Mouse (Mus musculus) limb, embryonic 15.5 days (tissue): Measurements from ENCODE around the gene Sh3pxd2a. TPM values are rescaled to one million over a fixed set of nuclear protein-coding genes. Genes with fewer than 3 reads are reported as not detected.

Experiments
- ATAC-seq: fragments of 200-750 bp; cut with Nextera tagmentation; 2 replicates; pipeline ENCODE4 v1.8.0; 2017; ENCODE audit warnings: low read depth, moderate TSS enrichment; ENCODE audit not compliant: insufficient number of reproducible peaks, low FRiP score, low TSS enrichment
- H3K27ac ChIP-seq: fragments of 300-500 bp; sonication (generic); 2 replicates; pipeline ENCODE4 v1.5.1; 2015; ENCODE audit warnings: moderate library complexity, mild to moderate bottlenecking, inconsistent platforms
- H3K27me3 ChIP-seq: fragments of 300-500 bp; sonication (generic); 2 replicates; pipeline ENCODE4 v1.6.1; 2015; ENCODE audit warnings: inconsistent platforms
- H3K36me3 ChIP-seq: fragments of 300-500 bp; sonication (generic); 2 replicates; pipeline ENCODE4 v1.6.1; 2015; ENCODE audit warnings: inconsistent platforms
- H3K4me1 ChIP-seq: fragments of 300-500 bp; sonication (generic); 2 replicates; pipeline ENCODE4 v1.6.1; 2015; ENCODE audit warnings: inconsistent platforms
- H3K4me2 ChIP-seq: fragments of 300-500 bp; sonication (generic); 2 replicates; pipeline ENCODE4 v1.6.1; 2015; ENCODE audit warnings: mild to moderate bottlenecking, inconsistent platforms
- H3K4me3 ChIP-seq: fragments of 300-500 bp; sonication (generic); 2 replicates; pipeline ENCODE4 v1.5.1; 2015; ENCODE audit warnings: mild to moderate bottlenecking, inconsistent platforms
- H3K9ac ChIP-seq: fragments of 300-500 bp; sonication (generic); 2 replicates; pipeline ENCODE4 v1.6.1; 2015; ENCODE audit warnings: inconsistent platforms
- H3K9me3 ChIP-seq: fragments of 300-500 bp; sonication (generic); 2 replicates; pipeline ENCODE4 v1.6.1; 2016; ENCODE audit warnings: inconsistent platforms
- WGBS: fragments of 180-500 bp; shearing (Covaris S2); methylation state at CpG from one replicate; pipeline ENCODE4 v1.1.7; 2015; 5-methylcytosine and 5-hydroxymethylcytosine counted together
- polyA plus RNA-seq: library from polyadenylated mRNA; unstranded; fragments of >200 nt; fragmentation: Nextera tagmentation; extraction: Ambion mirVana; gene quantifications from 2 replicates; pipeline ENCODE4 v1.2.1, GENCODE M21; 2015

The Sh3pxd2a gene
- polyA plus RNA-seq, 1 experiment from 2014 or later: 12.4 TPM

DNA sequence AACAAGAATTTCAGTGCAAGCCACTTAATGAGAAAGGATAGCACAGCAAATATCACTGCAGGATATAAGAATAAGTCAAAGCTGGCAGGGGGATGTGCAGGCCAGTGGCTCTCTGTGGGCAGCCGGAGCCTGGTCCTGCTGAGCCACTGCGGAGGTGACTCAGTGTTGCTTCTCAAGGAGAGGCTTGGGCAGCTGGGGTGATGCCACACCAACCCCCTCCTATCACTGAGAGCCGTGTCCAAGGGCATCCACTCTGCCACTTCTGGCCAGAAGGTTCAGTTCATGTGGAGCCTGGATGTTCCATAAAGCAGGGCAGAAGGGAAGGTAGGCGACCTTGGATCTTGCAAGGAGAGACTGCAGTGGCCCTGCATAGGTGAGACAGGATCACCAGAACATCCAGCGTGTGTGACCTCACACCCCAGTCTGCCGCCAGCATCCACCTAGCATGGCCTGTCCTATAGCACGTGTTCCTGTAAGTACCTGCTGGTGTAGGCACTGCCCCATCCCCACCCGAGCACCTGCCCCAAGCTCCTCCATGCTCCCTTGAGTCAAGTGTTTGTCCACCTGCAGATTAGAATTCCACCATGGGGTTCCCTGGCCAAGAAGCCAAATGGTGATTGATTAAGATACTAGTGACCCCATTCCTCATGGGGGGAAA is 89.2 kb downstream of the Sh3pxd2a start:
- Histone ChIP-seq H3K4me3 (no peak overlapping the region), H3K36me3 (no peaks in the 10 kb centered on the region), H3K9ac (no peak overlapping the region), H3K27me3 (no peaks in the 10 kb centered on the region), H3K4me2 (no peak overlapping the region), H3K27ac (no peak overlapping the region), H3K4me1 (peaks cover 29% of the 10 kb centered on the region), H3K9me3 (no peaks in the 10 kb centered on the region)
- ATAC-seq: no peak
- 92% methylated on average over 8 of the region's 8 CpGs for WGBS

DNA sequence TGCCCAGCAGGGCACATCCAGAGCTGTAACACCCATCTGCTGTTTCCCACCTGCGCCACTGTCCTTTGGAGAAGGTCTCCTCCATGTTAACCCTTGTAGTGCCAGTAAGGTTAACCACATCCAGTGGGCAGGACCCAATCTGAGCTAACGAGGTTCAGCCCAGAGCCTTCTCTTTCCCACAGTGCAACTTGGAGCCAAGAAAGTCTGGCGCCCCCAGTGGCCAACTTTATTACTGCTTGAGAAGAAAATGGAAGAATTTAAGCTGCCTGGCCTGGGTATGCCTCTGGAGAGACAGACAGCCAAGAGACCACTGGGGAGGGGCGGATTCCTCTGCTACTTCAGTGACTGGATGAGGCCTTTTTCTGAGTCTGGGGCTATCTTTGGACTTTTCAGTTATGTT is 89.8 kb downstream of the Sh3pxd2a start:
- WGBS: 51% methylated on average over 4 of the region's 4 CpGs
- no peak for ATAC-seq
- no peak overlapping the region for H3K4me3 ChIP-seq

DNA sequence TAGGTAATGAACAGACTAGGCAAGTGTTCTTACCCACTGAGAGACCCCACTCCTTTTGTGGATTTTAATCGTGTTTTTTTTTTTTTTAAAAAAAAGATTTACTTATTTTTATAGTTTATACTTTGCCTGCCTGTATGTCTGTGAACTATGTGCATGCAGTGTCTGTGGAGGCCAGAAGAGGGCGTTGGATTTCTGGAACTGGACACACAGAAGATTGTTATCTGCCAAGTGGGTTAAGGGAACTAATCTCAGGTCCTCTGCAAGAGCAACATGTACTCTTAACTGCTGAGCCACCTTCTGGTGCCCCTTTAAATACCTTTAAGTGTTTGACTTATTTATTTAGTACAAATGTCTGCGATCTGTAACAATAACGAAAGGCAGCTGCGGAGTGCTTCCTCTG is 92.2 kb downstream of the Sh3pxd2a start:
- H3K36me3 ChIP-seq: no peaks in the 10 kb centered on the region
- no peaks in the 10 kb centered on the region for H3K27me3 ChIP-seq
- no peak overlapping the region for H3K4me3 ChIP-seq
- ATAC-seq: no peak
- WGBS: 48% methylated on average over 5 of the region's 5 CpGs
- H3K4me2 ChIP-seq: no peak overlapping the region
- no peaks in the 10 kb centered on the region for H3K9me3 ChIP-seq
- peaks cover 31% of the 10 kb centered on the region for H3K4me1 ChIP-seq
- no peak overlapping the region for H3K9ac ChIP-seq
- H3K27ac ChIP-seq: no peak overlapping the region

More for the DNA sequence above, 89.8 kb downstream of the Sh3pxd2a start:
- Histone ChIP-seq H3K9me3 (no peaks in the 10 kb centered on the region), H3K9ac (no peak overlapping the region), H3K27me3 (no peaks in the 10 kb centered on the region), H3K4me1 (peaks cover 32% of the 10 kb centered on the region), H3K27ac (no peak overlapping the region), H3K36me3 (no peaks in the 10 kb centered on the region), H3K4me2 (no peak overlapping the region)

DNA sequence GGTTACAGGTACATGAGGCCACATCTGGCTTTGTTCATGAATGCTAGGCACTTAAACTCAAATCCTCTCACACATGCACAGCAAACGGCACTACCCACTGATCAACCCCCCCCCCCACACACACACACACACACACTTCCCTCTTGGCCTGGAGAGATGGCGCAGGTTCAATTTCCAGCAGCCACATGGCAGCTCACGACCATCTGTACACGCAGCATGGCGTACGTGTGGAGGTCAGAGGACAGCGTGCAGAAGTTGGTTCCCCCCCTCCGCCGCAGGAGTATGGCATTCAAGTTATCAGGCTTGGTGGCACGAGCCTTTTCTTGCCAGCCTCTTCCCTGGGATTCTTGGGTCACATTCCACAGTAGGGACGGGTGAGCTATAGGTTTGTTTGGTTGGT is 92.7 kb downstream of the Sh3pxd2a start:
- peaks cover 29% of the 10 kb centered on the region for H3K4me1 ChIP-seq
- no peak overlapping the region for H3K4me2 ChIP-seq
- no peaks in the 10 kb centered on the region for H3K27me3 ChIP-seq
- H3K36me3 ChIP-seq: no peaks in the 10 kb centered on the region
- ATAC-seq: no peak
- H3K4me3 ChIP-seq: no peak overlapping the region
- no peaks in the 10 kb centered on the region for H3K9me3 ChIP-seq
- WGBS: 85% methylated on average over 11 of the region's 11 CpGs
- H3K9ac ChIP-seq: no peak overlapping the region
- H3K27ac ChIP-seq: no peak overlapping the region

DNA sequence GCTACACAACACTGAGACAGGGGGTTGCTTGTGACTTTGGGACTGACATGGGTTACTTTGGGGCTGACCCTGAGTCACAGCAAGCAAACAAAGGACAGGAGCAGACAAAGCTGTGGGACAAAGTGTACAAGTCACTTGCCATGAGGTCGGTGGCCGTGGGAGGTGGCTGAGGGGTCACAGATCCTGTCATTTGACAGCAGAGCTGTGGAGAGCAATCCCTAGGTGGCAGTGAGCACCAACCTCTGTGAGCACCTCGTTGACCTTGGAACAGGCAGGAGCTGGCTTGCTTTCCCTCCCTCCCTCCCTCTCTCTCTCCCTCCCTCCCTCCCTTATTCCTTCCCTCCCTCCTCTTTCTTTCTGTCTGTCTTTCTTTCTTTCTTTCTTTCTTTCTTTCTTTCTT is 95.2 kb downstream of the Sh3pxd2a start:
- H3K27ac ChIP-seq: no peak overlapping the region
- WGBS: 54% methylated on average over 3 of the region's 3 CpGs
- no peaks in the 10 kb centered on the region for H3K27me3 ChIP-seq
- H3K9me3 ChIP-seq: no peaks in the 10 kb centered on the region
- no peak for ATAC-seq
- no peak overlapping the region for H3K4me3 ChIP-seq
- no peak overlapping the region for H3K9ac ChIP-seq
- 0 out of 2 replicates have a peak, but pooled peaks cover 2% of the 10 kb centered on the region for H3K36me3 ChIP-seq
- H3K4me2 ChIP-seq: no peak overlapping the region
- peaks cover 15% of the 10 kb centered on the region; the same call in 1 of the 2 replicates for H3K4me1 ChIP-seq

DNA sequence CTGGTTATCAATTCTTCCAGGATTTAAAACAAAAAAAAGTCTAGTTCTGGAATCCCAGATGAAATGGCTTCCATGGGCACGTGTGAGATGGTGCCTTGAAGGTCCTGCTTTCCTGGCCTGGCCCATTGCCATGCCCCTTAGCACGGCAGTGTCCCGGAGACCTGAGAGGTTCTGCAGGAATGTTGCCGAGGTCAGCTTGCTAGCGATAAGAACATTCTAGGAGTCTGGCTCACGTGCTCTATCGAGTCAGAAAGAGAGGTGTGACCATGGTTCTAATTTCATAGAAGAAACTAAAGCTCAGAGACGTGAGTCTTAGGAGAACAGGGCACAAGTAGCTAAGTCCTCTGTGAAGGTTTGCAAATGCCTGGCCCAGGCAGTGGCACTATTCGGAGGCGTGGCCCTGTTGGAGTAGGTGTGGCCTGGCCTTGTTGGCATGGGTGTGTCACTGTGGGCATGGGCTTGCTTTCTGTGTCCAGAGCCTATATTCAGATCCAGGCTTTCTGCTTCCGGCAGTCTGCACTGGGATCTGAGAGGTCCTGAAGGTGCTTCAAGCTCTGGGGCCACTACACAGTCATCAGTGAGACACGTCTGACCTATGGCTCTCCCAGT is 96.8 kb downstream of the Sh3pxd2a start:
- Histone ChIP-seq H3K4me1 (peaks cover 15% of the 10 kb centered on the region; the same call in 1 of the 2 replicates), H3K27ac (no peak overlapping the region), H3K27me3 (no peaks in the 10 kb centered on the region), H3K4me3 (no peak overlapping the region), H3K9ac (no peak overlapping the region), H3K9me3 (no peaks in the 10 kb centered on the region), H3K36me3 (peaks cover 4% of the 10 kb centered on the region; the same call in 1 of the 2 replicates), H3K4me2 (no peak overlapping the region)
- no peak for ATAC-seq
- 77% methylated on average over 12 of the region's 12 CpGs for WGBS

DNA sequence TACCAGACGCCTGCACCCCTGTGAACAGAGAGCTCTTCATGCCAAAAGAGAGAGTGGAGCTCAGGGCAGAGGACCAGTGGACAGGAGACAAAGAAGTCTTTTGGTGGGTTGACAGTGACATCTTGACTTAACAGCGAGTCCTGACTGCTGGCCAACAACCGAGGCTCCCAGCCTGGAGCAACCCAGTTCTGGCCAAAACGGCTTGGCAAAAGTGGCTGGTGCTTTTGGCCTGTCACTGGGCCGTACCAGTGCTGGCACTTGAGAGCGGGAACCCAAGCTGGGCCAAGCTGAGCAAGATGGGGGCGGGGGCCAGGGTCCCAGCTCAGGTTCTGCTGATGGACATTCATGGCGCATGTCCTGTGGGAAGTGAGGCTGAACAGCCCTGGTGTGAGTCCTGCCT is 97.6 kb downstream of the Sh3pxd2a start:
- Histone ChIP-seq H3K27me3 (no peaks in the 10 kb centered on the region), H3K27ac (no peak overlapping the region), H3K4me1 (peaks cover 15% of the 10 kb centered on the region; the same call in 1 of the 2 replicates), H3K9me3 (no peaks in the 10 kb centered on the region), H3K4me3 (no peak overlapping the region), H3K36me3 (peaks cover 4% of the 10 kb centered on the region; the same call in 1 of the 2 replicates), H3K9ac (no peak overlapping the region), H3K4me2 (no peak overlapping the region)
- 89% methylated on average over 8 of the region's 8 CpGs for WGBS
- no peak for ATAC-seq

DNA sequence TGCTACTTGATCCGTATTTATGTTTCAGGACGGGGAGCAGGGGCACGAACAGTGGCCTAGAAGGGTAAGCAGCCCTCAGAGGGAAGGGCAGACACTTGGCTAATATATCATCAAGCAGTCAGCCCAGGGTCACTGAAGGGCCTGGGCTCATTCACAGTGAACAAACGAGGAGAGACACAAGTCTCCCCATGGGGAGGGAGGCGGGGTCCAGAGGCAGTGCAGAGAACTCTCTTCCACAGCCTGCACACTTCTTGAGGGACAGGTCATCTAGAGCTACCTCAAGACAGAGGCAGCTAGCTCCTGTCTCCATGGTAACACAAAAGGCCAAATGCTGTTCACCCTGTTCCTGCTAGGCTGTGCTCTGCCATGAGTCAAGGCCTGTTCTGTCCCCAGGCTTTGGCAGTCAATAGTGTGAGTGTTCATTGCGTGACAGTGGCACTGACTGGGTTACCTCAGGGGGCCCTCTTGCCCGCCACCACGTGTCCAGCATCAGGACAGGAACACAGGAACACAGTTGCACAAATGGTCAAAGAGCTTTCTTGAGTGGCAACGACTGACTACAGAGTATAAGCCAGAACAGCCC is 101.0 kb downstream of the Sh3pxd2a start:
- 68% methylated on average over 9 of the region's 9 CpGs for WGBS
- no peak overlapping the region for H3K4me2 ChIP-seq

DNA sequence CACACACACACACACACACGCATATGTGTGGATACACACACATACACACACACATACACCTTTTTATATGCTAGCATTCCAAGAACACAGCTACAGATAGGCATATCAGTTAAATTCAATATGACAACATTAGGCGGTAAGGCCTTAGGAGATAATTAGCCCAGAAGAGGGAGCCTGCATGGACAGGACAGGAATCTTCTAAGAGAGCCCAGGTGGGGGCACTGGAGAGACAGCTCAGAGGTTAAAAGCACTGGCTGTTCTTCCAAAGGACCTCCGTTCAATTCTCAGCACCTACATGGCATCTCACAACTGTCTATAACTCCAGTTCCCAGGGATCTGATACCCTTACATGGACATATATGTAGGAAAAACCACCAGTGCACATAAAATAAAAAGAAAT is 103.3 kb downstream of the Sh3pxd2a start:
- Histone ChIP-seq H3K4me1 (peaks cover 17% of the 10 kb centered on the region; the same call in 1 of the 2 replicates), H3K27me3 (no peaks in the 10 kb centered on the region), H3K4me3 (no peak overlapping the region), H3K36me3 (peaks cover 4% of the 10 kb centered on the region; the same call in 1 of the 2 replicates), H3K27ac (no peak overlapping the region), H3K9me3 (no peaks in the 10 kb centered on the region), H3K9ac (no peak overlapping the region), H3K4me2 (no peak overlapping the region)
- 82% methylated on average over 3 of the region's 3 CpGs for WGBS
- ATAC-seq: no peak

More for the DNA sequence above, 101.0 kb downstream of the Sh3pxd2a start:
- Histone ChIP-seq H3K27ac (0 out of 2 replicates have a peak overlapping the region, but pooled peaks have one; percentile 1), H3K27me3 (no peaks in the 10 kb centered on the region), H3K36me3 (peaks cover 4% of the 10 kb centered on the region; the same call in 1 of the 2 replicates), H3K9ac (no peak overlapping the region), H3K4me1 (peaks cover 20% of the 10 kb centered on the region; the same call in 1 of the 2 replicates), H3K9me3 (no peaks in the 10 kb centered on the region), H3K4me3 (no peak overlapping the region)
- no peak for ATAC-seq

DNA sequence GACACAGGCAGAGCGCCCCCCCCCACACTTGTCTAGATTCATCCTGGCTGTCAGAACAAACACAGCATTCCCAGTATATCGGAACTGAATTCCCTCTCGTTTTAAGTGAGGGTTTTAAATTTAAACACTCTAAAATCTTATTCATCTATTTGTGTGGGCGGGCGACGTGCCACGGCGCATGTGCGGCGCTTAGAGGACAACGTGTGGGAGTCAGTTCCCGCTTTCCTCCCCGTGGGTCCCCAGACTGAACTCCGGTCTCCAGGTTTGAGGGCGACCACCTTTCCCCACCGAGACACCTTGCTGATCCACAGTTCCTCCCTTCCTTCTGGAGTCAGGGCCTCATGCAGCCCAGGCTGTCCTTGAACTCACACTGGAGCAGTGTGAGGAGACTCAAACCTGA is 104.2 kb downstream of the Sh3pxd2a start:
- Histone ChIP-seq H3K27me3 (no peaks in the 10 kb centered on the region), H3K27ac (peak overlapping the region; percentile 68), H3K36me3 (peaks cover 4% of the 10 kb centered on the region; the same call in 1 of the 2 replicates), H3K4me1 (peaks cover 17% of the 10 kb centered on the region; the same call in 1 of the 2 replicates), H3K4me2 (peak overlapping the region; percentile 25; the same call in 1 of the 2 replicates), H3K4me3 (no peak overlapping the region), H3K9ac (no peak overlapping the region), H3K9me3 (no peaks in the 10 kb centered on the region)
- WGBS: 78% methylated on average over 16 of the region's 16 CpGs
- ATAC-seq: no peak

DNA sequence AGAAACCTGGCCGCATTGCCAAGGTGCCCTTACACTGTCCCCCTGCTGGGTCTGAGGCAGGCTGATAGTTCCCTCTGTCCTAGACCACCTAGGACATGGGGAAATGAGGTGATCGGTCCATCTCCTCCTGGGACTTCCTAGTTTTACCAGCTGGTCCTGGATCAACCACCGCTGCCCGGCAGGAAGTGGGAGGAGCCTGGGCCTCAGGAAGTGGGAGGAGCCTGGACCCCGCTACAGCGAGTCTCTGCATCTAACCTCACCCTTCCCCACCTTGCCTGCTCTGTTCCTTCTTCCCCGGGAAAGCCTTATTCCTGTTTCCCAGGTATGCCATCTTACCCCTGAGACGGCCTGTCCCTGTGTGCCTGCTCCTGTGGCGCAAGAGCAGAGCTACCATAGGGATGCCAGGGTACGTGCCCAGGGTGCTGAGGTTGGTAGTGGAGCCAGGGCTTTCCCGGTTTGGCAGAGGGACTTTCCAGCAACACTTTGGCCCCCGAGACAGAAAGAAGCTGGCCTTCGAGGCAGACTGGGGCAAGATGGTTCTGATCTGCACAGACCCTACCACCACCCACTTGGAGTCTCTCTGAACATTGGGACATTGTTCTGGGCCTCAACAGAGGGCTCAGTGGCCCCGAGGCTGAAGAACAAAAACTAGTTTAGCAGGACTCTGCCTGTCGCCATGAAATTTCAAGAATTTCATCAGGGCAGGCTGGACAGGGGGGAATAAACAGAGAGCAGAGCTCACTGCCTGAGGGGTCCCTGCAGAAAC is 104.9 kb downstream of the Sh3pxd2a start:
- Histone ChIP-seq H3K4me3 (no peak overlapping the region), H3K4me2 (peak overlapping the region; percentile 25), H3K27ac (peak overlapping the region; percentile 68), H3K27me3 (no peaks in the 10 kb centered on the region), H3K4me1 (peaks cover 17% of the 10 kb centered on the region; the same call in 1 of the 2 replicates), H3K9me3 (no peaks in the 10 kb centered on the region), H3K36me3 (peaks cover 7% of the 10 kb centered on the region; the same call in 1 of the 2 replicates), H3K9ac (no peak overlapping the region)
- no peak for ATAC-seq
- WGBS: 34% methylated on average over 15 of the region's 15 CpGs
